8 mouse cellular contexts compared by ENCODE assay signal in genomic region chr7:65527071-65528007, GRCm38 (mm10). TPM values are rescaled to one million over a fixed set of nuclear protein-coding genes. Genes with fewer than 3 reads are reported as not detected.
DNase-seq lines count a peak whose midpoint lies in the region; ATAC-seq lines count a peak whose summit lies in the region.

TSS of gene Tjp1 (minus strand) at chr7:65527781.

- H3K36me3 ChIP-seq in hindbrain, embryonic 13.5 days: no peaks in the 10 kb centered on the region
- no peaks in the 10 kb centered on the region for H3K36me3 ChIP-seq in limb, embryonic 12.5 days
- H3K36me3 ChIP-seq in neural tube, embryonic 13.5 days: no peaks in the 10 kb centered on the region

- peak within 1 kb of the TSS; percentile 74 for H3K4me3 ChIP-seq in hindbrain, embryonic 13.5 days
- peak within 1 kb of the TSS; percentile 62 for H3K4me3 ChIP-seq in limb, embryonic 12.5 days (replicated peaks)
- H3K4me3 ChIP-seq in neural tube, embryonic 13.5 days: peak within 1 kb of the TSS; percentile 80

- peak within 1 kb of the TSS; percentile 72 for H3K4me2 ChIP-seq in hindbrain, embryonic 13.5 days
- H3K4me2 ChIP-seq in limb, embryonic 12.5 days: peak within 1 kb of the TSS; percentile 99
- peak within 1 kb of the TSS; percentile 74 for H3K4me2 ChIP-seq in neural tube, embryonic 13.5 days

- peak; percentile 20 for DNase-seq in kidney, postnatal 10 days
- no peak for DNase-seq in kidney, adult 18-20 months
- DNase-seq in cerebellum, postnatal 14 days: peak; percentile 71 to 77
- DNase-seq in gastrocnemius, adult 18-20 months (ENCODE audit: low spot score): no peak
- no peak for DNase-seq in spleen, postnatal 10 days (ENCODE audit: low spot score in 2 of 2)

- peak within 1 kb of the TSS; percentile 91 for H3K27ac ChIP-seq in hindbrain, embryonic 13.5 days
- H3K27ac ChIP-seq in limb, embryonic 12.5 days: no peak within 1 kb of the TSS
- H3K27ac ChIP-seq in neural tube, embryonic 13.5 days (replicated peaks): peak within 1 kb of the TSS; percentile 90

- ATAC-seq in hindbrain, embryonic 13.5 days (ENCODE audit: low FRiP score): peak; percentile 87
- peak; percentile 67; the same call in 1 of the 2 replicates for ATAC-seq in limb, embryonic 12.5 days (ENCODE audit: insufficient number of reproducible peaks, insufficient read depth, low FRiP score, low TSS enrichment, low read depth)
- peak; percentile 88 for ATAC-seq in neural tube, embryonic 13.5 days (ENCODE audit: low read depth)

- peaks cover 13% of the 10 kb centered on the region for H3K4me1 ChIP-seq in hindbrain, embryonic 13.5 days (replicated peaks)
- H3K4me1 ChIP-seq in limb, embryonic 12.5 days (replicated peaks): 0 out of 2 replicates have a peak, but pooled peaks cover 4% of the 10 kb centered on the region
- H3K4me1 ChIP-seq in neural tube, embryonic 13.5 days (replicated peaks): peaks cover 18% of the 10 kb centered on the region

- H3K27me3 ChIP-seq in hindbrain, embryonic 13.5 days: peaks cover 72% of the 10 kb centered on the region
- H3K27me3 ChIP-seq in limb, embryonic 12.5 days: peaks cover 66% of the 10 kb centered on the region
- peaks cover 69% of the 10 kb centered on the region for H3K27me3 ChIP-seq in neural tube, embryonic 13.5 days

- peak within 1 kb of the TSS; percentile 87 for H3K9ac ChIP-seq in hindbrain, embryonic 13.5 days
- peak within 1 kb of the TSS; percentile 61 for H3K9ac ChIP-seq in limb, embryonic 12.5 days (replicated peaks)
- H3K9ac ChIP-seq in neural tube, embryonic 13.5 days: peak within 1 kb of the TSS; percentile 87

- under 1% methylated on average over 93 of the region's 115 CpGs for WGBS in hindbrain, embryonic 13.5 days
- under 1% methylated on average over 94 of the region's 115 CpGs for WGBS in limb, embryonic 12.5 days
- WGBS in neural tube, embryonic 13.5 days: under 1% methylated on average over 106 of the region's 115 CpGs

- no peaks in the 10 kb centered on the region for H3K9me3 ChIP-seq in hindbrain, embryonic 13.5 days
- 0 out of 2 replicates have a peak, but pooled peaks cover 6% of the 10 kb centered on the region for H3K9me3 ChIP-seq in limb, embryonic 12.5 days
- H3K9me3 ChIP-seq in neural tube, embryonic 13.5 days: no peaks in the 10 kb centered on the region

RNA-seq across cellular contexts. Expression of gene Tjp1, which starts in this region (rescaled TPM):
- 10 to 100 TPM; 14.9 to 16.6 TPM for total RNA-seq in gastrocnemius, adult 18-20 months (2021)
- polyA plus RNA-seq in hindbrain, embryonic 13.5 days (2015; fragmentation: Nextera tagmentation; extraction: Ambion mirVana): 26.1 and 29.4 TPM in 2 replicates
- polyA plus RNA-seq in limb, embryonic 12.5 days (2016; fragmentation: Nextera tagmentation; extraction: Ambion mirVana): 25.6 and 29.1 TPM in 2 replicates
- 25.2 and 31.2 TPM in 2 replicates for polyA plus RNA-seq in neural tube, embryonic 13.5 days (2015; fragmentation: Nextera tagmentation; extraction: Ambion mirVana)

Comparison
In these comparisons a context has a peak if more than half of its experiments do, and no peak if none do; other contexts are left out.
1. DNase-seq: peak in kidney, postnatal 10 days (single experiment) and cerebellum, postnatal 14 days (2 of 2); none in kidney, adult 18-20 months (single experiment), gastrocnemius, adult 18-20 months (single experiment) and spleen, postnatal 10 days (0 of 2).
2. Peak in every context shown above with its lines, with median percentiles within 50 percentile points of each other: ATAC-seq, H3K4me2 ChIP-seq, H3K4me3 ChIP-seq and H3K9ac ChIP-seq.